Mouse (Mus musculus) neural tube, embryonic 11.5 days (tissue): Measurements from ENCODE around the gene Afdn. TPM values are rescaled to one million over a fixed set of nuclear protein-coding genes. Genes with fewer than 3 reads are reported as not detected.

Experiments
- ATAC-seq: fragments of 200-750 bp; cut with Nextera tagmentation; 2 replicates; pipeline ENCODE4 v1.8.0; 2017; ENCODE audit warnings: moderate number of reproducible peaks, mild to moderate bottlenecking, moderate TSS enrichment, moderate library complexity; ENCODE audit not compliant: insufficient read depth, low FRiP score, low TSS enrichment
- DNase-seq: peaks from one replicate; pipeline ENCODE4 v3.0.0-alpha.2; 2015; ENCODE audit warnings: low spot score
- H3K27ac ChIP-seq: fragments of 300-500 bp; sonication (generic); 2 replicates; pipeline ENCODE4 v1.5.1; 2014; ENCODE audit warnings: low read depth, mild to moderate bottlenecking, low read length
- H3K27me3 ChIP-seq: fragments of 300-500 bp; sonication (generic); 2 replicates; pipeline ENCODE4 v1.6.1; 2014; ENCODE audit warnings: mild to moderate bottlenecking, low read length, mixed read lengths; ENCODE audit not compliant: control insufficient read depth, insufficient read depth
- H3K36me3 ChIP-seq: fragments of 300-500 bp; sonication (generic); 2 replicates; pipeline ENCODE4 v1.6.1; 2014; ENCODE audit warnings: mild to moderate bottlenecking, low read length, moderate library complexity, mixed read lengths; ENCODE audit not compliant: control insufficient read depth, insufficient read depth
- H3K4me1 ChIP-seq: fragments of 300-500 bp; sonication (generic); 2 replicates; pipeline ENCODE4 v1.6.1; 2014; ENCODE audit warnings: low read length, mixed read lengths; ENCODE audit not compliant: control insufficient read depth, insufficient read depth
- H3K4me2 ChIP-seq: fragments of 300-500 bp; sonication (generic); 2 replicates; pipeline ENCODE4 v1.6.1; 2014; ENCODE audit warnings: low read depth, mild to moderate bottlenecking, moderate library complexity
- H3K4me3 ChIP-seq: fragments of 300-500 bp; sonication (generic); 2 replicates; pipeline ENCODE4 v1.5.1; 2014; ENCODE audit warnings: low read depth, low read length
- H3K9ac ChIP-seq: fragments of 300-500 bp; sonication (generic); 2 replicates; pipeline ENCODE4 v1.6.1; 2014; ENCODE audit warnings: mild to moderate bottlenecking, low read length
- H3K9me3 ChIP-seq: fragments of 300-500 bp; sonication (generic); 2 replicates; pipeline ENCODE4 v1.6.1; 2016; ENCODE audit warnings: low read length; ENCODE audit not compliant: control insufficient read depth
- WGBS: fragments of 180-500 bp; shearing (Covaris S2); extraction: QIAGEN DNeasy Blood & Tissue Kit; methylation state at CpG from one replicate; pipeline ENCODE4 v1.1.7; 2014; 5-methylcytosine and 5-hydroxymethylcytosine counted together
- polyA plus RNA-seq: library from polyadenylated mRNA; unstranded; fragments of >200 nt; fragmentation: Nextera tagmentation; extraction: Ambion mirVana; gene quantifications from 2 replicates; pipeline ENCODE4 v1.2.1, GENCODE M21; 2014

Afdn gene
- polyA plus RNA-seq, 1 experiment from 2014 or later = 90.1 TPM

GRCm38 (mm10) chr17:13735057-13735456 is 25.3 kb upstream of the Afdn start:
- ATAC-seq = no peak
- WGBS = 89% methylated on average over 5 of the region's 5 CpGs
- Histone ChIP-seq H3K27ac (no peak overlapping the region), H3K27me3 (no peaks in the 10 kb centered on the region), H3K4me2 (no peak overlapping the region), H3K36me3 (no peaks in the 10 kb centered on the region), H3K4me1 (no peaks in the 10 kb centered on the region), H3K9me3 (no peaks in the 10 kb centered on the region), H3K9ac (no peak overlapping the region), H3K4me3 (no peak overlapping the region)
- DNase-seq = no peak

- no peak for DNase-seq
- no peaks in the 10 kb centered on the region for H3K36me3 ChIP-seq
- WGBS = 82% methylated on average over 8 of the region's 8 CpGs
- no peak for ATAC-seq
- no peak overlapping the region for H3K4me3 ChIP-seq
- H3K9ac ChIP-seq = no peak overlapping the region
- H3K9me3 ChIP-seq = no peaks in the 10 kb centered on the region
- H3K4me1 ChIP-seq = no peaks in the 10 kb centered on the region
- H3K27ac ChIP-seq = no peak overlapping the region
- no peak overlapping the region for H3K4me2 ChIP-seq
- no peaks in the 10 kb centered on the region for H3K27me3 ChIP-seq
These were observed 24.5 kb upstream of the Afdn start for GRCm38 (mm10) chr17:13735803-13736282.

DNA sequence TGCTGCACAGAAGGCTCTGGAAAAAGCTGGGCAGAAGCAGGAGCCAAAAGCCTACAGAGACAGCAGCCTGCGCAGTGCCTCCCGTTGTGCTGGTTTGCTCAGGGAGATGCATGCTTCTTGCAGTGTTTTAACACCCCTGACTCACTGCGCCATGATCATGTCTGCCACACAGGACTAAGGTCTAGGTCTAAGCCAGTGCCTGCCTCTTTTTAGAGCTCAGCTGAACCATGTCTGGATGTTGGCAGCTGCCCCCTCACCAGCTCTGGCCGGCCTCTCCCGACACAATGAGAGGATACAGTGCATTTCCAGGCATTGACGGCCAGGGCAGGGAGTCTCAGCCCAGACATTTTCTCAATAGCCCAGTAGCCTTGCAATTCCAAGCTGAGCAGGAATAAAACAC is 23.0 kb upstream of the Afdn start:
- Histone ChIP-seq H3K27me3 (no peaks in the 10 kb centered on the region), H3K4me2 (no peak overlapping the region), H3K9ac (no peak overlapping the region), H3K36me3 (no peaks in the 10 kb centered on the region), H3K27ac (no peak overlapping the region), H3K4me3 (no peak overlapping the region), H3K9me3 (no peaks in the 10 kb centered on the region), H3K4me1 (no peaks in the 10 kb centered on the region)
- 78% methylated on average over 6 of the region's 6 CpGs for WGBS
- DNase-seq = no peak
- no peak for ATAC-seq

GRCm38 (mm10) chr17:13738121-13738776 is 22.1 kb upstream of the Afdn start:
- no peak for DNase-seq
- H3K9me3 ChIP-seq = no peaks in the 10 kb centered on the region
- no peaks in the 10 kb centered on the region for H3K27me3 ChIP-seq
- WGBS = 72% methylated on average over 7 of the region's 7 CpGs
- H3K27ac ChIP-seq = no peak overlapping the region
- H3K4me1 ChIP-seq = no peaks in the 10 kb centered on the region
- H3K36me3 ChIP-seq = no peaks in the 10 kb centered on the region
- H3K9ac ChIP-seq = no peak overlapping the region
- H3K4me3 ChIP-seq = no peak overlapping the region
- no peak overlapping the region for H3K4me2 ChIP-seq
- no peak for ATAC-seq

GRCm38 (mm10) chr17:13738916-13739315 is 21.4 kb upstream of the Afdn start:
- no peak for DNase-seq
- Histone ChIP-seq H3K4me3 (no peak overlapping the region), H3K36me3 (no peaks in the 10 kb centered on the region), H3K4me1 (no peaks in the 10 kb centered on the region), H3K9me3 (no peaks in the 10 kb centered on the region), H3K4me2 (no peak overlapping the region), H3K9ac (no peak overlapping the region), H3K27ac (no peak overlapping the region), H3K27me3 (no peaks in the 10 kb centered on the region)
- no peak for ATAC-seq
- 93% methylated on average over 2 of the region's 2 CpGs for WGBS

- Histone ChIP-seq H3K4me3 (no peak overlapping the region), H3K27me3 (no peaks in the 10 kb centered on the region), H3K4me1 (no peaks in the 10 kb centered on the region), H3K27ac (no peak overlapping the region), H3K36me3 (no peaks in the 10 kb centered on the region), H3K4me2 (no peak overlapping the region), H3K9me3 (no peaks in the 10 kb centered on the region), H3K9ac (no peak overlapping the region)
- ATAC-seq (no peak), DNase-seq (no peak)
- 69% methylated on average over 5 of the region's 5 CpGs for WGBS
These were observed 20.4 kb upstream of the Afdn start for GRCm38 (mm10) chr17:13739981-13740380.

DNA sequence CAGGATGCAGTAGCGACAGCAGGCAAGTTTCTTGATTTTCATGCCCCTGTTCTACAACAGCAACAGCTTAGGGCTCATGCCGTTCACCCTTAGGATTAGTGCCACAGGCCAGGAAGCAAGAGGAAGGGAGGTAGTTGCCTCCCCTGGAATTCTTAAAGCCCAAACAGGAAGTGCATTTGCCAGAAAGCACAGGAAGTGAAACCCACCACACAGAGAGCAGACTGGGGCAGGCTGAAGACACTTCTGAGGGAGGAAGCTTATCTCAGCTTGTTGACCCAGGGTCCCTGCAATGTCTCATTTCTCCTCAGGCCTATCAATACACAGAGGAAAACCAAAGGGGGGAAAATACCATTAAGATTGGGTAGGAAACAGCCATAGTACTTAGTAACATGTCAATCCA is 19.5 kb upstream of the Afdn start:
- H3K9me3 ChIP-seq = no peaks in the 10 kb centered on the region
- H3K4me3 ChIP-seq = no peak overlapping the region
- no peak overlapping the region for H3K27ac ChIP-seq
- ATAC-seq = no peak
- H3K36me3 ChIP-seq = no peaks in the 10 kb centered on the region
- H3K4me1 ChIP-seq = no peaks in the 10 kb centered on the region
- H3K9ac ChIP-seq = no peak overlapping the region
- 57% methylated on average over 2 of the region's 2 CpGs for WGBS
- no peak for DNase-seq
- no peaks in the 10 kb centered on the region for H3K27me3 ChIP-seq
- H3K4me2 ChIP-seq = no peak overlapping the region

DNA sequence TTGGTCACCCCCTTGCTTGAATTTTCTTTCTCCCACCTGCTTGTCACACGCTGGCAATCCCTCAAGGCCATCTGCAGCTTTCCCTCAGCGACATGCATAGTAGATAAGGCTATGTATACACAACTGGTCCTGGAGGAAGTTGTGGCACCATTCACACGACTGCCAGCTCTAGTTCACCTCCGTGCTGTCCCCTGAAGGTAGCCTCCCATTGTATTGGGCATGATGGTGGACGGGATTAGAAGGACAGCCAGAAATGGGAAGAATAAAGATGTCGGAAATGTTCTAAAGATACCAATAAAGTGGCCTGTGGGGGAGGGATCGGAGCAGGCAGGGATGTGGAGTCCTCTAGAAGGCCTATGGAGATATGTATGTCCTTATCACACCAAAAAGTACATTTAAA is 18.7 kb upstream of the Afdn start:
- Histone ChIP-seq H3K4me3 (no peak overlapping the region), H3K4me2 (no peak overlapping the region), H3K36me3 (no peaks in the 10 kb centered on the region), H3K9ac (no peak overlapping the region), H3K27me3 (no peaks in the 10 kb centered on the region), H3K9me3 (no peaks in the 10 kb centered on the region), H3K4me1 (no peaks in the 10 kb centered on the region), H3K27ac (no peak overlapping the region)
- DNase-seq = no peak
- 76% methylated on average over 7 of the region's 7 CpGs for WGBS
- no peak for ATAC-seq

- Histone ChIP-seq H3K4me2 (no peak overlapping the region), H3K9ac (no peak overlapping the region), H3K4me3 (no peak overlapping the region), H3K27me3 (no peaks in the 10 kb centered on the region), H3K9me3 (no peaks in the 10 kb centered on the region), H3K27ac (no peak overlapping the region), H3K36me3 (no peaks in the 10 kb centered on the region), H3K4me1 (no peaks in the 10 kb centered on the region)
- ATAC-seq (no peak), DNase-seq (no peak)
- WGBS = 31% methylated on average over 2 of the region's 2 CpGs
These were observed 18.0 kb upstream of the Afdn start for GRCm38 (mm10) chr17:13742334-13742733.
